Mouse (Mus musculus) hindbrain, embryonic 16.5 days (tissue): ENCODE data around the gene Arnt2. TPM values are rescaled to one million over a fixed set of nuclear protein-coding genes. Genes with fewer than 3 reads are reported as not detected.

ENCODE experiments used
- ATAC-seq: fragments of 200-750 bp; cut with Nextera tagmentation; 2 replicates; pipeline ENCODE4 v1.8.0; 2017; ENCODE audit warnings: moderate TSS enrichment, moderate library complexity
- H3K27ac ChIP-seq: fragments of 300-500 bp; sonication (generic); 2 replicates; pipeline ENCODE4 v1.5.1; 2014; ENCODE audit warnings: low read depth, mild to moderate bottlenecking, control low read depth, low read length, moderate library complexity
- H3K27me3 ChIP-seq: fragments of 300-500 bp; sonication (generic); replicated peaks from 2 replicates; pipeline ENCODE4 v1.6.1; 2014; ENCODE audit warnings: low read length; ENCODE audit not compliant: control insufficient read depth, insufficient read depth
- H3K36me3 ChIP-seq: fragments of 300-500 bp; sonication (generic); 2 replicates; pipeline ENCODE4 v1.6.1; 2014; ENCODE audit warnings: mild to moderate bottlenecking, low read length, moderate library complexity, mixed read lengths; ENCODE audit not compliant: control insufficient read depth, insufficient read depth
- H3K4me1 ChIP-seq: fragments of 300-500 bp; sonication (generic); 2 replicates; pipeline ENCODE4 v1.6.1; 2014; ENCODE audit warnings: low read depth, low read length; ENCODE audit not compliant: control insufficient read depth, insufficient read depth
- H3K4me2 ChIP-seq: fragments of 300-500 bp; sonication (generic); 2 replicates; pipeline ENCODE4 v1.6.1; 2014; ENCODE audit warnings: mild to moderate bottlenecking, low read length, control low read depth, moderate library complexity
- H3K4me3 ChIP-seq: fragments of 300-500 bp; sonication (generic); 2 replicates; pipeline ENCODE4 v1.5.1; 2014; ENCODE audit warnings: mild to moderate bottlenecking, low read length, control low read depth, moderate library complexity
- H3K9ac ChIP-seq: fragments of 300-500 bp; sonication (generic); 2 replicates; pipeline ENCODE4 v1.6.1; 2014; ENCODE audit warnings: low read depth, mild to moderate bottlenecking, control low read depth, low read length, moderate library complexity
- H3K9me3 ChIP-seq: fragments of 300-500 bp; sonication (generic); 2 replicates; pipeline ENCODE4 v1.6.1; 2014; ENCODE audit warnings: mild to moderate bottlenecking, low read length, moderate library complexity; ENCODE audit not compliant: control insufficient read depth
- WGBS: fragments of 180-500 bp; shearing (Covaris S2); extraction: QIAGEN DNeasy Blood & Tissue Kit; methylation state at CpG from one replicate; pipeline ENCODE4 v1.1.7; 2014; 5-methylcytosine and 5-hydroxymethylcytosine counted together
- polyA plus RNA-seq: library from polyadenylated mRNA; unstranded; fragments of >200 nt; fragmentation: Nextera tagmentation; extraction: Ambion mirVana; gene quantifications from 2 replicates; pipeline ENCODE4 v1.2.1, GENCODE M21; 2015

Gene Arnt2
- polyA plus RNA-seq, 1 experiment from 2014 or later = 53.8 TPM

DNA sequence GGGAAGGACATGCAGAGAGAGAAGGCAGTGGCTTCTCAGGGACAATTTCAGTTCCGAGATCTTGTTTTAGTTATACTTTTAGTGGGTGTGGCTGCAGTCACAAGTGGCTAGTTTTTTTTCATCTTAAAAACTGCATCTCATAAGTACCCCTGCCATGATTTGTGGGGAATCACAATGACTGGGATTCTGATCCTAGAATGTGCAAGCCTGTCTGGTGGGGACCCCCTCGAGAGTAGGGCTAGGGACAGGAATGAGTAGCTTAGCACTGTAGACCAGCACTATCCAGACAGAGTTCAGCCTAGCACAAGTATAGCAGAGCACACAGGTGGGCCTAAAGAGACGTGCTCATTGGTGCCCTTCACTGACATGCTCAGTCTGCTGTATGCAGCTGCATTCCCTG, 27.6 kb downstream of the Arnt2 start:
- 86% methylated on average over 3 of the region's 3 CpGs for WGBS
- no peaks in the 10 kb centered on the region for H3K27me3 ChIP-seq
- no peak overlapping the region for H3K4me2 ChIP-seq
- no peaks in the 10 kb centered on the region for H3K36me3 ChIP-seq
- H3K27ac ChIP-seq = no peak overlapping the region
- no peaks in the 10 kb centered on the region for H3K4me1 ChIP-seq
- no peaks in the 10 kb centered on the region for H3K9me3 ChIP-seq
- no peak for ATAC-seq
- H3K4me3 ChIP-seq = no peak overlapping the region
- no peak overlapping the region for H3K9ac ChIP-seq

- H3K27ac ChIP-seq = no peak overlapping the region
- H3K4me2 ChIP-seq = no peak overlapping the region
- no peaks in the 10 kb centered on the region for H3K9me3 ChIP-seq
- no peaks in the 10 kb centered on the region for H3K27me3 ChIP-seq
- H3K9ac ChIP-seq = no peak overlapping the region
- H3K4me1 ChIP-seq = no peaks in the 10 kb centered on the region
- H3K36me3 ChIP-seq = no peaks in the 10 kb centered on the region
- ATAC-seq = no peak
- H3K4me3 ChIP-seq = no peak overlapping the region
These were observed 29.2 kb downstream of the Arnt2 start for GRCm38 (mm10) chr7:84380810-84381209.

GRCm38 (mm10) chr7:84377330-84377729, 32.6 kb downstream of the Arnt2 start:
- Histone ChIP-seq H3K36me3 (no peaks in the 10 kb centered on the region), H3K9ac (no peak overlapping the region), H3K9me3 (no peaks in the 10 kb centered on the region), H3K4me2 (no peak overlapping the region), H3K27me3 (no peaks in the 10 kb centered on the region), H3K27ac (no peak overlapping the region), H3K4me3 (no peak overlapping the region), H3K4me1 (peaks cover 9% of the 10 kb centered on the region)
- WGBS = 68% methylated on average over 5 of the region's 5 CpGs
- no peak for ATAC-seq

DNA sequence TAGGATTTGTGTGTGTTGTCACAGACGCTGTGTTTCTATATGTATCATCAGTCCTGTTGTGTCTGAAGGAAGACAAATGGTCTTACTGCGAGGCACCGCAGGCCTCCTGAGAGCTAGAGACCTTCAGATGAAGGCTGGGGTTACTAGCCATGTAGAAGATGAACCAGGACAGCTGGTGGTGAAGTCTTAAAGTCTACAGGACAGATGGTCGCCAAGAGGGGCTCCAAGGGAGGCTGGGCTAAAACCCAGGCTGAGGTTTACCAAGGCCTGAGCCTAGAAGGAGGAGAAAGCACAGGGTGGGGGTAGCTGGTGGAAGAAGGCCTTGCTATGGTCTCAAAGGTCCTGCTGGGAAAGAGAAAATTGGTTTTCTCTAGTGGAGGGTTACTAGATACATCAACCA, 36.3 kb downstream of the Arnt2 start:
- H3K4me2 ChIP-seq = no peak overlapping the region
- no peak overlapping the region for H3K9ac ChIP-seq
- 78% methylated on average over 4 of the region's 4 CpGs for WGBS
- H3K27me3 ChIP-seq = no peaks in the 10 kb centered on the region
- H3K27ac ChIP-seq = 0 out of 2 replicates have a peak overlapping the region, but pooled peaks have one; percentile 29
- no peak overlapping the region for H3K4me3 ChIP-seq
- no peaks in the 10 kb centered on the region for H3K36me3 ChIP-seq
- H3K9me3 ChIP-seq = no peaks in the 10 kb centered on the region
- peaks cover 12% of the 10 kb centered on the region for H3K4me1 ChIP-seq
- peak; percentile 15; the same call in 1 of the 2 replicates for ATAC-seq

DNA sequence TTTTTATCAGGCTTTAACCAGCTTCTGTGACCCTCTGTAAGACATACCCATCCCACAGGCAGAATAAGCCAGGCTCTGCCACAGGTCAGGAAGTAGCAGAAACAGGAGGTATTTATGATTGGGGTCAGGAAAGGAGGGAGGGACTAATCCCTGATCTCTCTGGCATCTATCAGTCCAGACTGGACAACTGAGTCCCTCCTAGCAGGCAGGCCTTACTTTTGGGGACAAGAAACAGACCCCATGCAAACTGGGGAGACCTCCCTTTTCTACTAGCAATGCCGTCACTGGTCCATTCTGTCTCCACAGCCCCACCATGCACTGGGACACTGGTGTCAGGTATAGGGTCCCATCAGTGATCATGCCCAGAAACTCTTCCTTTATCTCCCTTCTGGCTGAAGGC, 37.1 kb downstream of the Arnt2 start:
- Histone ChIP-seq H3K9me3 (no peaks in the 10 kb centered on the region), H3K9ac (no peak overlapping the region), H3K4me3 (no peak overlapping the region), H3K4me2 (peak overlapping the region; percentile 25), H3K27me3 (no peaks in the 10 kb centered on the region), H3K27ac (peak overlapping the region; percentile 55; the same call in 1 of the 2 replicates), H3K4me1 (peaks cover 12% of the 10 kb centered on the region), H3K36me3 (no peaks in the 10 kb centered on the region)
- 88% methylated on average over 1 of the region's 1 CpGs for WGBS
- no peak for ATAC-seq

GRCm38 (mm10) chr7:84372280-84372679, 37.7 kb downstream of the Arnt2 start:
- H3K27ac ChIP-seq = peak overlapping the region; percentile 55; the same call in 1 of the 2 replicates
- H3K36me3 ChIP-seq = no peaks in the 10 kb centered on the region
- H3K27me3 ChIP-seq = no peaks in the 10 kb centered on the region
- H3K4me1 ChIP-seq = peaks cover 12% of the 10 kb centered on the region
- WGBS = 65% methylated on average over 7 of the region's 7 CpGs
- peak overlapping the region; percentile 25 for H3K4me2 ChIP-seq
- H3K4me3 ChIP-seq = no peak overlapping the region
- peak overlapping the region; percentile 22; the same call in 1 of the 2 replicates for H3K9ac ChIP-seq
- H3K9me3 ChIP-seq = no peaks in the 10 kb centered on the region
- no peak for ATAC-seq

DNA sequence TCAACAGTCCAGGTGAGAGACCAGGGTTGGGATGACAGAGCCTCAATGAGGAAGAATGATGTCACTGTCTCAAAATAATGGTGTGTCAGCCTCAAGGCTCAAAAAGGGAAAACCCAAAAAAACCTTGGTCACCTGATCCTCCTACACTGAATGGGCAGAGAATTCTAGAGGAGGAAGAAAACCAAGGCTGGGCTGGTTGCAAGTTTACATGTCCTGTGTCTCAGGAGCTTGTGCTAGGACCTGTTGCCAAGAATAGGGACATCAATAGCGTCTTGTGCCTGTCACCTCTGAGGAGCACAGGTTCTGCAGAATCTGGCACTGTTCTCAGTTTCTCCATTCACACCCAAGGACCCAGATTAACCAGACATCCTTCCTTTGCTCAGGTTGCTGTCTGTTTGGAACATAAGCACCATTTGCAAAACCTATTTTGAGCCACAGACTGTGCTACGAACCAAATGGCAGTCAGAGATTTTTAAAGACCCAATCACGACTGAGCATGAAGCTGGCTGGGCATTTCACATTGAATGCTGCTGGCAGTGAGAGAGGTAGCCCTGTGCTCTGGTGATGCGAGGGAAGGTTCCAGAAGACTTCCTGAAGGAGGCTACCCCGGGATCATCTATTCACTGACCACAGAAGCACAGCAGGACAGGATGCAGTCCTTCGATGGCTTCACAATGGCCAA, 38.9 kb downstream of the Arnt2 start:
- no peak overlapping the region for H3K4me3 ChIP-seq
- no peak overlapping the region for H3K9ac ChIP-seq
- no peaks in the 10 kb centered on the region for H3K36me3 ChIP-seq
- H3K9me3 ChIP-seq = no peaks in the 10 kb centered on the region
- no peak for ATAC-seq
- H3K4me1 ChIP-seq = peaks cover 15% of the 10 kb centered on the region
- H3K4me2 ChIP-seq = no peak overlapping the region; the same call in 1 of the 2 replicates
- H3K27ac ChIP-seq = no peak overlapping the region
- 85% methylated on average over 6 of the region's 6 CpGs for WGBS
- no peaks in the 10 kb centered on the region for H3K27me3 ChIP-seq

GRCm38 (mm10) chr7:84366251-84366650, 43.7 kb downstream of the Arnt2 start:
- WGBS = 33% methylated on average over 4 of the region's 4 CpGs
- Histone ChIP-seq H3K36me3 (no peaks in the 10 kb centered on the region), H3K4me2 (no peak overlapping the region), H3K27ac (no peak overlapping the region), H3K4me3 (no peak overlapping the region), H3K4me1 (peaks cover 5% of the 10 kb centered on the region; the same call in 1 of the 2 replicates), H3K9ac (no peak overlapping the region), H3K27me3 (no peaks in the 10 kb centered on the region), H3K9me3 (no peaks in the 10 kb centered on the region)
- ATAC-seq = no peak

DNA sequence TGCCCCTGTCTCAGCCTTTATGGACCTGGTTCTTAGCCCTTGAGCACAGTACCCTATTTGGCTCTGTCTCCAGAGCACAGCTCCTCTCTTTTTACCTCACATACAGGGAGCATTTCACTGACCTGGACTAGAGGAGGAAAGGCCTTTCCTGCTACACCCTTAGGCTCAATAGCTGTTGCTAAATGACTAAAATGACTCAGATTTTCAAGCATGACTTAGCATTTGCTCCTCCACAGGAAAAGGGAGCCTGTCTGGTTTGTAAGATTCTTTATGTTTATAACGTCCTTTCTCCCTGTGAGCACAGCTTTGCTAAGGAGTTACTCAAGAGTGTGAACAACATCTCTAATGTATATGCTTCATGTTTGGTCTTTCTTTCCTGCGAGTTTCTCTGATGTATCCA, 47.3 kb downstream of the Arnt2 start:
- H3K4me2 ChIP-seq = no peak overlapping the region
- H3K9ac ChIP-seq = no peak overlapping the region
- 42% methylated on average over 2 of the region's 2 CpGs for WGBS
- H3K27ac ChIP-seq = no peak overlapping the region
- H3K4me3 ChIP-seq = no peak overlapping the region
- H3K36me3 ChIP-seq = peaks cover 5% of the 10 kb centered on the region; the same call in 1 of the 2 replicates
- peaks cover 5% of the 10 kb centered on the region; the same call in 1 of the 2 replicates for H3K4me1 ChIP-seq
- ATAC-seq = no peak
- no peaks in the 10 kb centered on the region for H3K9me3 ChIP-seq
- no peaks in the 10 kb centered on the region for H3K27me3 ChIP-seq
